Mouse (Mus musculus) CH12.LX (cell line): ENCODE data around the gene Wdr91. TPM values are rescaled to one million over a fixed set of nuclear protein-coding genes. Genes with fewer than 3 reads are reported as not detected.

Source experiments
- DNase-seq: peaks from one replicate; pipeline ENCODE4 v3.0.0-alpha.2; 2013; ENCODE audit errors: extremely low read depth
- H3K27ac ChIP-seq: 2 replicates; pipeline ENCODE4 v1.5.1; 2012; ENCODE audit warnings: low read depth, mild to moderate bottlenecking, control low read depth, moderate library complexity; ENCODE audit not compliant: insufficient read depth
- H3K27me3 ChIP-seq: replicated peaks from 2 replicates; pipeline ENCODE3; 2012; ENCODE audit warnings: inconsistent platforms
- H3K36me3 ChIP-seq, 2 experiments: replicated peaks in 1 of 2; 2 replicates each; pipeline versions ENCODE3 to v1.6.1; 2012; ENCODE audit warnings: inconsistent platforms in 1 of 2, low read length in 1 of 2, mild to moderate bottlenecking in 1 of 2, mixed read lengths in 1 of 2, moderate library complexity in 1 of 2; ENCODE audit not compliant: control insufficient read depth in 1 of 2, insufficient read depth in 1 of 2
- H3K4me1 ChIP-seq, 2 experiments: 2 replicates each; pipeline ENCODE4 v1.6.1; 2012; ENCODE audit warnings: inconsistent platforms in 1 of 2, moderate library complexity in 1 of 2; ENCODE audit not compliant: insufficient read depth in 2 of 2, control insufficient read depth in 1 of 2
- H3K4me2 ChIP-seq: 2 replicates; pipeline ENCODE4 v1.6.1; 2012; ENCODE audit warnings: low read depth, mild to moderate bottlenecking, control low read depth; ENCODE audit not compliant: poor library complexity, insufficient read depth, severe bottlenecking
- H3K4me3 ChIP-seq, 3 experiments: fragments of 150-350 bp in 1 of 3; sonication (generic) in 1 of 3; replicated peaks in 1 of 3; 2 replicates each; pipeline versions ENCODE3 to v1.5.1; 2011 to 2012; ENCODE audit warnings: low read depth in 2 of 3, low read length in 2 of 3, mild to moderate bottlenecking in 2 of 3, moderate library complexity in 2 of 3, control low read depth in 1 of 3, improper control_type of control experiment in 1 of 3, inconsistent platforms in 1 of 3, mixed read lengths in 1 of 3; ENCODE audit not compliant: poor library complexity in 1 of 3
- H3K79me2 ChIP-seq: replicated peaks from 2 replicates; pipeline ENCODE4 v1.6.1; 2012; ENCODE audit warnings: mild to moderate bottlenecking, moderate library complexity; ENCODE audit not compliant: control insufficient read depth, poor library complexity, insufficient read depth, severe bottlenecking; ENCODE audit errors: extremely low read depth
- H3K9ac ChIP-seq: 2 replicates; pipeline ENCODE4 v1.6.1; 2012; ENCODE audit warnings: low read depth, mild to moderate bottlenecking, control low read depth, moderate library complexity; ENCODE audit not compliant: insufficient read depth
- H3K9me3 ChIP-seq: replicated peaks from 2 replicates; pipeline ENCODE3; 2012; ENCODE audit warnings: low read length, inconsistent platforms, mixed read lengths
- BHLHE40 ChIP-seq: IDR thresholded peaks from 2 replicates; pipeline ENCODE4 v1.6.1; 2011; ENCODE audit warnings: mild to moderate bottlenecking, low read depth, low read length, improper control_type of control experiment
- CHD1 ChIP-seq: IDR thresholded peaks from 2 replicates; pipeline ENCODE4 v1.6.1; 2012; ENCODE audit warnings: low read depth, low read length, improper control_type of control experiment, inconsistent platforms
- CHD2 ChIP-seq: IDR thresholded peaks from 2 replicates; pipeline ENCODE4 v1.6.1; 2011; ENCODE audit warnings: low read length, improper control_type of control experiment
- E2F4 ChIP-seq: IDR thresholded peaks from 2 replicates; pipeline ENCODE4 v1.6.1; 2011; ENCODE audit warnings: low read depth, low read length, improper control_type of control experiment; ENCODE audit not compliant: insufficient replicate concordance
- EP300 ChIP-seq: IDR thresholded peaks from 2 replicates; pipeline ENCODE4 v1.6.1; 2011; ENCODE audit warnings: low read length, improper control_type of control experiment
- GABPA ChIP-seq: IDR thresholded peaks from 2 replicates; pipeline ENCODE4 v1.6.1; 2012; ENCODE audit warnings: low read depth, low read length, improper control_type of control experiment, inconsistent platforms; ENCODE audit not compliant: insufficient replicate concordance
- HCFC1 ChIP-seq: IDR thresholded peaks from 2 replicates; pipeline ENCODE4 v1.6.1; 2012; ENCODE audit warnings: low read depth, mild to moderate bottlenecking, inconsistent platforms, low read length, improper control_type of control experiment
- JUN ChIP-seq: IDR thresholded peaks from 2 replicates; pipeline ENCODE4 v1.6.1; 2011; ENCODE audit warnings: low read depth, mild to moderate bottlenecking, low read length, improper control_type of control experiment, moderate library complexity; ENCODE audit not compliant: insufficient read depth
- JUND ChIP-seq: conservative IDR thresholded peaks from 2 replicates; pipeline ENCODE4 v1.6.1; 2011; ENCODE audit warnings: low read depth, low read length, improper control_type of control experiment
- KAT2A ChIP-seq: IDR thresholded peaks from 2 replicates; pipeline ENCODE4 v1.6.1; 2012; ENCODE audit warnings: low read length, improper control_type of control experiment, inconsistent platforms; ENCODE audit not compliant: insufficient replicate concordance
- MAFK ChIP-seq: IDR thresholded peaks from 2 replicates; pipeline ENCODE4 v1.6.1; 2011; ENCODE audit warnings: low read length, improper control_type of control experiment; ENCODE audit not compliant: insufficient replicate concordance
- MAX ChIP-seq: IDR thresholded peaks from 2 replicates; pipeline ENCODE4 v1.6.1; 2011; ENCODE audit warnings: low read length, improper control_type of control experiment
- MEF2A ChIP-seq: IDR thresholded peaks from 2 replicates; pipeline ENCODE4 v1.6.1; 2014; ENCODE audit warnings: low read depth, mild to moderate bottlenecking, inconsistent platforms, low read length, improper control_type of control experiment, borderline replicate concordance
- MXI1 ChIP-seq: IDR thresholded peaks from 2 replicates; pipeline ENCODE4 v1.6.1; 2011; ENCODE audit warnings: mild to moderate bottlenecking, low read depth, low read length, improper control_type of control experiment
- MYC ChIP-seq: IDR thresholded peaks from 2 replicates; pipeline ENCODE4 v1.6.1; 2011; ENCODE audit warnings: low read depth, mild to moderate bottlenecking, improper control_type of control experiment, low read length
- NELFE ChIP-seq: IDR thresholded peaks from 2 replicates; pipeline ENCODE4 v1.6.1; 2011; ENCODE audit warnings: low read depth, low read length, improper control_type of control experiment
- NRF1 ChIP-seq: IDR thresholded peaks from 2 replicates; pipeline ENCODE4 v1.6.1; 2014; ENCODE audit warnings: low read depth, mild to moderate bottlenecking, inconsistent platforms, low read length, improper control_type of control experiment, moderate library complexity
- PAX5 ChIP-seq: IDR thresholded peaks from 2 replicates; pipeline ENCODE4 v1.6.1; 2012; ENCODE audit warnings: low read length, inconsistent platforms, mixed read lengths
- POLR2A ChIP-seq: IDR thresholded peaks from 2 replicates; pipeline ENCODE4 v1.6.1; 2011; ENCODE audit warnings: low read depth, mild to moderate bottlenecking, improper control_type of control experiment, low read length
- RAD21 ChIP-seq: IDR thresholded peaks from 2 replicates; pipeline ENCODE4 v1.6.1; 2011; ENCODE audit warnings: low read depth, mild to moderate bottlenecking, low read length, improper control_type of control experiment, moderate library complexity
- RCOR1 ChIP-seq: conservative IDR thresholded peaks from 2 replicates; pipeline ENCODE4 v1.6.1; 2012; ENCODE audit warnings: low read depth, mild to moderate bottlenecking, inconsistent platforms, low read length, improper control_type of control experiment
- SMC3 ChIP-seq: IDR thresholded peaks from 2 replicates; pipeline ENCODE4 v1.6.1; 2011; ENCODE audit warnings: low read depth, low read length, improper control_type of control experiment
- TBP ChIP-seq: conservative IDR thresholded peaks from 2 replicates; pipeline ENCODE4 v1.6.1; 2011; ENCODE audit warnings: low read depth, low read length, improper control_type of control experiment
- USF1 ChIP-seq: IDR thresholded peaks from 2 replicates; pipeline ENCODE4 v1.6.1; 2014; ENCODE audit warnings: low read depth, mild to moderate bottlenecking, inconsistent platforms, low read length, improper control_type of control experiment
- USF2 ChIP-seq: conservative IDR thresholded peaks from 2 replicates; pipeline ENCODE4 v1.6.1; 2011; ENCODE audit warnings: low read depth, low read length, improper control_type of control experiment
- ZC3H11A ChIP-seq: IDR thresholded peaks from 2 replicates; pipeline ENCODE4 v1.6.1; 2012; ENCODE audit warnings: low read depth, mild to moderate bottlenecking, inconsistent platforms, low read length, improper control_type of control experiment
- ZKSCAN1 ChIP-seq: IDR thresholded peaks from 2 replicates; pipeline ENCODE4 v1.6.1; 2012; ENCODE audit warnings: low read depth, inconsistent platforms, low read length, improper control_type of control experiment, borderline replicate concordance
- ZMIZ1 ChIP-seq: IDR thresholded peaks from 2 replicates; pipeline ENCODE4 v1.6.1; 2012; ENCODE audit warnings: low read depth, mild to moderate bottlenecking, inconsistent platforms, low read length, improper control_type of control experiment
- ZNF384 ChIP-seq: IDR thresholded peaks from 2 replicates; pipeline ENCODE4 v1.6.1; 2012; ENCODE audit warnings: low read depth, low read length, improper control_type of control experiment, inconsistent platforms
- dilution Hi-C: fragments of 300-500 bp; cut with MboI; formaldehyde crosslinking; loops from 2 replicates; pipeline ENCODE4 v1.14.3; 2020; ENCODE audit warnings: low sequenced_read_pairs; ENCODE audit not compliant: extremely low pct_unique_long_range_greater_than_20kb, extremely low pct_ligation_motif_present
- in situ Hi-C: fragments of 300-500 bp; cut with MboI; formaldehyde crosslinking; loops from 3 replicates; pipeline ENCODE4 v1.14.3; 2019; ENCODE audit warnings: low sequenced_read_pairs, low pct_ligation_motif_present, low pct_unique_long_range_greater_than_20kb, mixed read lengths
- polyA plus RNA-seq: library from polyadenylated mRNA; unstranded; fragments of >175 nt; gene quantifications from 2 replicates; pipeline ENCODE4 v1.2.1, GENCODE M21; 2012; ENCODE audit warnings: low read depth; ENCODE audit not compliant: insufficient read length
- total RNA-seq, 2 experiments: library from RNA; depleted of rRNA; stranded (reverse); fragments of 300-350 nt in 1 of 2; fragments of >200 nt in 1 of 2; gene quantifications; 2 replicates each; pipeline ENCODE4 v1.2.3; 2012 to 2014

Gene Wdr91
- total and polyA plus RNA-seq, 3 experiments, result 10.6 to 26.5 (median 19.2) TPM

- in situ Hi-C loops (no loop called here), dilution Hi-C loops (no loop called here)
- no peak for DNase-seq
- Histone ChIP-seq H3K4me2 (no peak overlapping the region), H3K4me3 (no peak overlapping the region), H3K9me3 (no peaks in the 10 kb centered on the region), H3K9ac (no peak overlapping the region), H3K36me3 (peaks cover 28 to 64% of the 10 kb centered on the region in 2 experiments), H3K79me2 (no peaks in the 10 kb centered on the region; the same call in 1 of the 2 replicates), H3K27ac (no peak overlapping the region), H3K27me3 (no peaks in the 10 kb centered on the region), H3K4me1 (peaks cover 10 to 56% of the 10 kb centered on the region in 2 experiments; a peak in 3 of 4 replicates)
- TF ChIP-seq KAT2A (no peak), MXI1 (no peak), RAD21 (no peak), JUND (no peak), E2F4 (no peak), JUN (no peak), MEF2A (no peak), USF2 (no peak), TBP (no peak), POLR2A (no peak), NELFE (no peak), RCOR1 (no peak), SMC3 (no peak), ZKSCAN1 (no peak), ZNF384 (no peak), ZMIZ1 (no peak), CHD1 (no peak), PAX5 (no peak), MAFK (no peak)
Observed at GRCm38 (mm10) chr6:34875268-34875761, 35.4 kb downstream of the Wdr91 start.

DNA sequence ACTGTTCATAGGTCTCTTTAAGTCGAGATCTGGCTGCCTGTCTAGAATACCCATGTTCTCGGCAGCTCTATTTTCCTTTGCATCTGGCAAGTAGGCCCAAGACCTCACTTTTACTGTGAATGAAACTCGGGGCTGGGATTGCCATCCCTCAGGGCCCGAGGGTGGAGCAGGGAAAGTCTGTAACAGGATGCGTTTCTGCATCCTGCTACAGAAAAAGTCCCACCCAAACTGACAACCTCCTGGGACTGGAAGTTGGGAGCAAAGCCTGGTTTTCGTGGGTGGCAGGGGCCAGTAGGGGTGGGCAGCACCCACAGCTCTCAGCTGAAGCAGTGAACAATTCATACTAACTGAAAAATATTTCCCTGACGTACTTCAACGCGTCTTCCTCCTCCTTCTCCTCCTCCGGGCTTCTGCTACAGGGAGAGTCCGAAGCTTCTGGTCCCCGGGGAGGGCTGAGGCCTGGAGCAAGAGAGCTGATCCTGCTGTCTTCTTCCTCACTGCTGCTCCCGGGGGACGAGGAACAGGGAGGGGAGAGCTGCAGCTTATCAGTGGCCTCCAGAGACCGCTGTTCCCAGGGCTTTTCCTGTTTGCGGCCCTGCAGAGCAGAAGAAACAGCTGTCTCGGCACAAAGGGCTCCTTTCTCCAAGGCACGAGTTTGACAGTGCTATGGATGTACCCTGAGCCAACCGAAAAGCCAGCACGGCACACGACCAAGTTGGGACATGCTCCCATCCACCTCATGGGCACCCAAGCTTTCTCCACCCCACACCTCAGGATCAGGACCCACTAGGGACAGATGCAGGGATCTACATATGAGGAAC lies 36.4 kb downstream of the Wdr91 start:
- H3K4me3 ChIP-seq, result no peak overlapping the region
- H3K27ac ChIP-seq, result no peak overlapping the region

More for the DNA sequence above, 36.4 kb downstream of the Wdr91 start:
- in situ Hi-C loops (no loop called here), dilution Hi-C loops (no loop called here)
- Histone ChIP-seq H3K9ac (no peak overlapping the region), H3K79me2 (no peaks in the 10 kb centered on the region; the same call in 1 of the 2 replicates), H3K4me2 (no peak overlapping the region), H3K36me3 (peaks cover 26 to 59% of the 10 kb centered on the region in 2 experiments), H3K27me3 (no peaks in the 10 kb centered on the region), H3K4me1 (peaks cover 17 to 66% of the 10 kb centered on the region in 2 experiments), H3K9me3 (no peaks in the 10 kb centered on the region)
- no peak for TF ChIP-seq USF1
- TF ChIP-seq GABPA, result no peak
- TF ChIP-seq NRF1, result no peak
- no peak for TF ChIP-seq CHD2
- no peak for TF ChIP-seq EP300
- no peak for TF ChIP-seq BHLHE40
- TF ChIP-seq HCFC1, result no peak
- TF ChIP-seq MAX, result no peak
- TF ChIP-seq PAX5, result no peak
- no peak for TF ChIP-seq MAFK
- no peak for TF ChIP-seq TBP
- TF ChIP-seq MYC, result no peak
- TF ChIP-seq ZC3H11A, result no peak
- TF ChIP-seq SMC3, result no peak
- no peak for TF ChIP-seq CHD1
- TF ChIP-seq E2F4, result no peak
- TF ChIP-seq JUN, result no peak
- DNase-seq, result no peak
